Mouse (Mus musculus) T-helper 1 cell (primary cell): ENCODE measurements around the gene Mrpl46.

Source experiments
- in situ Hi-C: fragments of 300-600 bp; cut with MboI, MseI; formaldehyde crosslinking; loops from one replicate; pipeline ENCODE4 v1.15.1; 2025; ENCODE audit warnings: high pct_unique_total_duplicates

Mrpl46 gene

GRCm38 (mm10) chr7:78782639-78783581 lies at the start of gene Mrpl46, which contains the start of gene Mrps11:
TSS of gene Mrpl46 (minus strand) at chr7:78783531.
TSS of gene Mrps11 (plus strand) at chr7:78783119.
- in situ Hi-C loops, result no loop called here

GRCm38 (mm10) chr7:78827749-78828362 lies 44.5 kb upstream of the Mrpl46 start:
- in situ Hi-C loops, result loop anchor here (25.0 kb wide), 1 partner anchor 1691 kb away; no protein-coding TSS in a partner anchor

DNA sequence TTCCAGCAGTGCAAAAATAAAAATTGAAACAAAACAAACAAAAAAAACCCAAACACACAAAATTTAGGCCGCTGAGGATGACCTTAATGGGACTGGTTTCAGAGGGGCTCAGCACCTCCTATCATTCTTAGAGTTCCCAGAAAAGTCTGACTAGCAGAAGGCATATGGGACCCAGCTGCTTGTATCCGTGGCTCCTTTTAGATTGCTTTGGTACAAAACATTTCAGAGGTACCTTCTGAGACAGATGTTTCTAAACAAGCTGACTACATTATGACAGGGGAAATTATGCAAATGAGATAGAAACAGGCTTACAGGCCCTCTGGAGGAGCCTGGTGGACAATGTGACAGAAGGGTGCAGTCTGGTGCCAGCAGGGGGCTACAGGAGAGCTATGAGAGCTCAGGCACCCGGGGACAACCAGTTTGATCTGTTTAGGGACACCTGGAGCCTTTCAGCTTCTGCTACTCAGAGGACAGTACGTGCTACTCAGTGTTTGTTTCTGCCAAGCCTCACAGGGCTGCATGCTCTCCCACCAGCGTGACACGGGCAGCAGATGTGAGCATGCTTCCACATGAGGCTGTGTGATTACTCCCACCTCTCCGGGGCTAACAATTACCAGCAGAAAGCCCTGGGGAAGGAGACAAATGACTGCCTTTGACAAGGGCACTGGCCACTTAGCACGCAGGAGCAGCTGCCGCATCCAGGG lies 43.5 kb upstream of the Mrpl46 start:
- in situ Hi-C loops, result loop anchor here (25.0 kb wide), 1 partner anchor 1690 kb away; no protein-coding TSS in a partner anchor

- in situ Hi-C loops, result no loop called here
Observed at GRCm38 (mm10) chr7:78818336-78818735, 35.0 kb upstream of the Mrpl46 start.

DNA sequence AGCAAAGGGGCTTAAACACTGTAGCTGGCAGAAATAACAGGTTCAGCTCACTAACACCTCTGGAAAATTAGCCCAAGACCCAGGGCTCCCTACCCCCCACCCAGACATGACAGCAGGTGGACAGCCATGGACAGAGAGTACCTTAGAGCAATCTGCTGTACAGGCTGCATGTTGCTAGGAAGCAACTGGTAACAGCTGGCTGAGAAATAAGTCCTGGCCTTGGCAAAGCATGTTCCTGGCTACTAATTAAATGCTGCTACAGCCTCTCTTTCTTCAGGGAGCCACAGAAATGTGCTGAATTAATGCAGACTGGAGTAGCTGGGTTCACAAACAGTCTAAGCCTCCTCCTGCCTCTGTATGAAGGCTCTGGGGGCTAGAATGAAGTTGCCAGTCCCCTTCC lies 31.4 kb upstream of the Mrpl46 start:
- in situ Hi-C loops, result no loop called here

DNA sequence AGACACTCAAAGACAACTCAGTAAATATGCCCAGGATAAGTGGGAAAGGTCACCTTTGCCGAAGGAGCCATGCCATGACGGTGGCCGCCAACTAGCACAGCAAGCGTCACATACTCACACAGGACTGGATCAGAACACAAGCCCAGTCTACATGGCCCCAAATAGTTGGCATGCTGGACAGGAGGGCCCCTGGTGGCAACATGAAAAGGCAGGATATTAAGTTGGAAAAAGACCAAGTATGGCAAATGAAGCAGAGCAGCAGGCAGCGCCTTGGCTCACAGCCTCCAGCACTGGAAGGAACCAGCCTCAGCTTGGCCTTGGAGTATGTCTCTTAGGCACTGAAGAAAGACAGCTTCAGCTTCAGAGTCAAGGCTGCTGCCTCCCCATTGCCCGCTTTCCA lies 30.5 kb upstream of the Mrpl46 start:
- in situ Hi-C loops, result no loop called here

GRCm38 (mm10) chr7:78807192-78807591 lies 23.9 kb upstream of the Mrpl46 start:
- in situ Hi-C loops, result loop anchor here (5.0 kb wide), 1 partner anchor 275 kb away; no protein-coding TSS in a partner anchor

GRCm38 (mm10) chr7:78803841-78804240 lies 20.5 kb upstream of the Mrpl46 start:
- in situ Hi-C loops, result no loop called here

DNA sequence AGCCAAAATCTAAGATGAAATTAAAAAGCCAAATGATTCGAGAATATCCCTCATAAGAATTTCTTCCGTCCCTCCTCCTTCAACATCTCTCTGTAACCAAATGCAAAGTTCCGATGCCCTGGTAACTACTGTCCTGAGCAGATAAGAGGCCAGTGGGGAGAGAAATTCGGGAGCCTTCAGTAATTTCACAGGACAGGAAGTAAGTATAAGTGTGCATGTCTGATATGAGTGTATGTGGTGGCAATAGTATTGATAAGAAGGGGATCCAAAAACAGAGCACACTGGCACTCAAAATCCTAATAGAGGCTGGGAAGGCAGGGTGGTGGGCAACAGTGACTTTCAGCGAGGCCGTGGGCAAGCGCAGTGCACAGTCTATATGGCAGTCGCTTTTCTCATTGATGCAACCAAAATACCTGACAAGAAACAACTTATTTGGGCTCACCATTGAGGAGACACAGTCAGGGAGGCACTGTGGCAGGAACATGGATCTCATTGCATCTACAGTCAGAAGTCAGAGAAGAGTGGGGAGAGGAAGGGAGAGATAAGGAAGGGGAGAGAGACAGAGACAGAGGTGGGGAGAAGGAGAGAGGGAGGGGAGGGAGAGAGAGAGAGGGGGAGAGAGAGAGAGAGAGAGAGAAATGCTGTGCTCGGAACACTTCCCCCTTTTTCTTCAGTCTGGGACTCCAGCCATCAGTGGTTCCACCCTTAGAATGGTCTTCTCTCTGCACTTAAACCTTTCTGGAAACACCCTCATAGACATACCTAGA lies 16.6 kb upstream of the Mrpl46 start:
- in situ Hi-C loops, result no loop called here

DNA sequence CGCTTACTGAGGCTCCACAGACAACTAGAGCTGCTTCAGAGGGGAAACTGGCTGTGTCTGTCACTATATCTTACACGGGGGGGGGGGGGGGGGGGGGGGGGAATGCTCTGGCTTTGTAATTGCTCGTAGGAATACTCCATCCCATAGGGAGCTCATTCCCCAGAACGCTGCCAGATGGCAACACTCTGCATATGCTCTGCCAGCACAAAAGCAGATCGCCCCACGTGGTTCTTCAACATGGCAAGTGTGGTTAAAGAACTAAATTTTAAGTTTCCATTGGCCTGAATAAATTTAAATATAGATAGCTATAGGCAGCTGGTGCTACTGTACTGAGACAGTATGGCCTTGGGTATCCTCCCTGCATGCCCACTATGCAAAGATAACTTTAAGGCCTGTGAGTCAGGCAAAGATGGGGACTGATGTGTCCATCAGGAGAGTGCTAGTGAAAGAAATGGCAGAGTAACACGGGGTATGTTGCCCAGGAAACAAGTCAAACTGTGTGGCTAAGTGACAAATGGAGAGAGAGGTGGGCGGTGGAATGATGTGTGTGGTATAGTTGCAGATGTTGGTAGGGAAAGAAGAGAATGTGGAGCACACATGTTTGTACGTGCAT lies 14.6 kb upstream of the Mrpl46 start:
- in situ Hi-C loops, result no loop called here

- in situ Hi-C loops, result no loop called here
Observed at GRCm38 (mm10) chr7:78796624-78797023, 13.3 kb upstream of the Mrpl46 start.

GRCm38 (mm10) chr7:78794571-78795092 lies 11.3 kb upstream of the Mrpl46 start:
- in situ Hi-C loops, result loop anchor here (5.0 kb wide), 1 partner anchor 98 kb away; no protein-coding TSS in a partner anchor

- in situ Hi-C loops, result loop anchor here (5.0 kb wide), 1 partner anchor 98 kb away; no protein-coding TSS in a partner anchor
Observed at GRCm38 (mm10) chr7:78793895-78794570, 10.7 kb upstream of the Mrpl46 start.

DNA sequence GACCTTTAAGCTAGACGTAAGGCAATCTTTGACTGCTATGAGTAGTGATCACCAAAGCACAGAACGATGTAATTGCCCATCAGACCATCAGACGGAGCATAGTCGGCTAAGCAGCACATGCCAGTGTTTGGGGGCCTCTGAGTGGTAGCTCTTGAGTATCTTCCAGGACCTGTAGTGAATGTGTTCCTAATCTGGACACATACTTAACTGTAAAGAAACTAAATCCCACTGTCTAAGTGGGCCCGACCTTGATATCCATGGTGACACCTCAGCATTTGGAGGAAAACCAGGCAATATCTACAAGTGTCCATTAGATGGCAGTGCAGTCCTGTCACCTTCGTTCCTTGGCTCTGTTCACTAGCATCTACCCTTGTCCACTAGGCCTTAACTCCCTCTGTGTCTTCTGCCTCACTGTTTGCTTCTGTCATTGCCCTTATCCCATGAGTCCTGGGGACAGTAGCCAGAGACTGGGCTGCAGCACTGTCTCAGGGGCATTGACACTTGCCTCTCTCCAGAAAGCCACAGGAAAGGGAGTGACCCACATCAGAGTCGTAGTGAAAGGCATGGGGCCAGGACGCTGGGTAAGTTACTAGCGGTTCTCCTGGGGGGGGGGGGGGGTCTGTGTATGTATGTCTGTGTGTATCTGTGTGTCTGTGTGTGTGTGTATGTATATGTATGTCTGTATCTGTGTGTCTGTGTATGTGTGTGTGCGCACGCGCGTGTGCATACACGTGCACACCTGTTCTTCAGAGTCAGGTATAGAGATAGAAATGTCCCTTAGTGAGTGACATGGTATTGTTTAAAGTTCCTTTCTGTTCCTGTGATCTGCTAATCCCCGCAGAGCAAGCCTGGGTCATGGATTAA lies 8.3 kb upstream of the Mrpl46 start:
- in situ Hi-C loops, result loop anchor here (5.0 kb wide), 1 partner anchor 101 kb away; no protein-coding TSS in a partner anchor

DNA sequence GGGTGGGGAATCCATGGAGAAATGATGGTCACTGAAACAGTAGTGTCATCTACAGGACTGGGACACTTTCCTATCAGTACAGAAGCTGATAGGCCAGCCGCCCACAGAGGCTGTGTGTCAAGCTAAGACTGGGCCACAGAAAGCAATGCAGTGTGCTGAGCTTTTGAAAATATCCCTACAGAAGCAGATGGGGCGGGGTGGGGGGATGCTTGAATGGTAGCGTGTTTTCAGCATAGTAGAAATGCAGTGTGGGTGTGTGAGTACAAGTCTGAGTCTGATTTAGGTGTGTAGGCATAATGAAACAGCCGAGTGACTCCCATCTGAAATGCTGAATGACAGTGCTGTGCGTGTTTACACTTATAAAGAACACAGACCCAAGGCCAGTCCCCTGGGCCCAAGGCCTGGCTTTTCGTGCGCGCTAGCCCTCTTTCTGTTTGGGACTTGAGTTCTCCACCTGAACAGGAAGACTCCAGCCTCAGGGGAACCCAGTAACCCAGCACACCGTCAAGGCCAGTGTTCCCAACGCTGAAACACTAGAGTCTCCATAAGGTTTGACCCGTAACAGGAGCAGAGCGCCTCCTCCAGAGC lies 4.6 kb upstream of the Mrpl46 start:
- in situ Hi-C loops, result no loop called here

DNA sequence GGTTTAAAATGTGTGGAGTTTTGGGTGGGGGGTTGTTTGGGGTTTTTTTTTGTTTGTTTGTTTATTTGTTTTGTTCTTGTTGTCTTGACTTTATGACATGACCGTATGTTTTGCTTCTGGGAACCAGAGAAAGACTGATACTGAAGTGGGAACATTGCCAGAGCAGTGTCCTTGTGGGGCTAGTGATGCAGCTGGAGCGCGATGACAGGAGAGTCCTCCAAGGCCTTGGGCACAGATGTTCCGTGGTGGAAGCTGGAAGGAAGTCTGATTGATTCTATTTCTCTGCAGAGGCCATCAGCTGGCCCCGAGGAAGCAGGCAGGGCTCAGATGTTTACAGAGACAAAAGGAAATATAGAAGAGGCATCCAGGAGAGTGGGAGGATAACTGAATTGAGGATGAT lies 2.6 kb upstream of the Mrpl46 start:
- in situ Hi-C loops, result no loop called here

DNA sequence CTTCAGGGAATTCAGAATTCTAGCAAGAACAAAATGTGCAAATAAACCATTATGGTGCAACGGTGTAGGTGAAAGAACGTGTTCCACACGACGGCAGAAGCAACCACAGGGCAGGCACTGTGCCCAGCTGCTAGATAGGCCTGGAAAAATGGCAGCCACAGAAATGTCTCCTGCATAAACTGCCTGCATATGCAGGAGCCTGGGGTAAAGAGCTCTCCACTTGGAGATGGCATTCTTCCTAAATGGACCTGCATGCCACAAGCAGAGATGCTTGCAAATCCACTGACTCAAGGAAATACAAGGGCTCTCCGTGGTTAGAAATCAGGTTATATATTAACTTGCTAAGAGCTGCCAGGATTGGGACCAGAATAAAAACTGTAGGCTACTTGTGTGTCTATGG lies 4.6 kb downstream of the Mrpl46 start:
- in situ Hi-C loops, result no loop called here

- in situ Hi-C loops, result loop anchor here (25.0 kb wide), 1 partner anchor 734 kb away; no protein-coding TSS in a partner anchor
Observed at GRCm38 (mm10) chr7:78770936-78771335, 12.4 kb downstream of the Mrpl46 start.
